Mouse (Mus musculus) limb, embryonic 12.5 days (tissue): ENCODE data around the gene Il6st. TPM values are rescaled to one million over a fixed set of nuclear protein-coding genes. Genes with fewer than 3 reads are reported as not detected.

ENCODE experiments used
- polyA plus RNA-seq: library from polyadenylated mRNA; unstranded; fragments of >200 nt; fragmentation: Nextera tagmentation; extraction: Ambion mirVana; gene quantifications from 2 replicates; pipeline ENCODE4 v1.2.1, GENCODE M21; 2016

The Il6st gene
- polyA plus RNA-seq, 1 experiment from 2014 or later: 25.7 TPM

Other genes starting within 250 kb of the Il6st start
- 0.65 and 0.89 TPM in 2 replicates for gene Ankrd55, start 175.6 kb upstream of the Il6st start, polyA plus RNA-seq
- not detected in 2 replicates for gene Il31ra, start 130.3 kb downstream of the Il6st start, polyA plus RNA-seq
- gene Ddx4, start 188.4 kb downstream of the Il6st start, polyA plus RNA-seq: 0.54 and 0.59 TPM in 2 replicates
- 14.4 and 15.6 TPM in 2 replicates for gene Slc38a9, start 196.7 kb downstream of the Il6st start, polyA plus RNA-seq